Mouse (Mus musculus): ENCODE measurements around the gene Serpinb9e. TPM values are rescaled to one million over a fixed set of nuclear protein-coding genes. Genes with fewer than 3 reads are reported as not detected.
"Not testable (repeated sequence)": the region's sequence is repeated elsewhere in the genome, so short reads cannot be mapped to it uniquely, and the experiment has no call there.

Gene Serpinb9e
- not detected in 2 replicates for polyA plus RNA-seq (2015; fragmentation: Nextera tagmentation; extraction: Ambion mirVana)

DNA sequence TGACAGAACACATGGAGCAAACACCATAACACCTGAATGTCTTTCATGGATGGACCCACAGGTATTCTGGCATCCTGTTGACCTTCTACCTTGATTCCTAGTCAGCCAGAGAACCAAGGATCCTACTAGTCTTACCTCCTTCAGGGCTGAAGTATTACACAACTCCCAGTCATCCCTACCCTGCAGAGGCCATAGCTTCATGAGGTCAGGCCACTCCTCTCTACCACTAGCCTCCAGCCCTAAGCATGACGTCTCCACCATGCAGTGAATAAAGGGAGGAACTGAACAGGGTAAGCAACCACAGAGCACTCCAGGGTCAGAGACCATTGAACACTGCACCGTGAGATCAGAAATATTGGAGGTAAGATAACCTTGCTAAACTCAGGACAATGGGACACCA, at the start of gene Serpinb9e:
Gene Serpinb9e (plus strand): TSS at position 301 of the 400 bp plus-strand sequence.
- not testable (repeated sequence) for H3K4me3 ChIP-seq (ENCODE audit: low read depth, low read length); H3K27ac ChIP-seq (ENCODE audit: low read depth, low read length); H3K36me3 ChIP-seq (ENCODE audit: control insufficient read depth, insufficient read depth); H3K9me3 ChIP-seq (ENCODE audit: control insufficient read depth); H3K4me2 ChIP-seq (replicated peaks; ENCODE audit: low read depth); ATAC-seq; H3K27me3 ChIP-seq (replicated peaks; ENCODE audit: control insufficient read depth, insufficient read depth, low read length); H3K4me1 ChIP-seq (replicated peaks; ENCODE audit: control insufficient read depth, insufficient read depth, low read length); H3K9ac ChIP-seq (ENCODE audit: low read depth, low read length)
- 86% methylated on average over 2 of the region's 2 CpGs for WGBS

GRCm38 (mm10) chr13:33199740-33200139, 49.7 kb upstream of the Serpinb9e start:
- Histone ChIP-seq H3K27ac (ENCODE audit: low read depth, low read length) (no peak overlapping the region), H3K4me2 (replicated peaks; ENCODE audit: low read depth) (no peak overlapping the region), H3K9me3 (ENCODE audit: control insufficient read depth) (no peaks in the 10 kb centered on the region), H3K9ac (ENCODE audit: low read depth, low read length) (no peak overlapping the region), H3K27me3 (replicated peaks; ENCODE audit: control insufficient read depth, insufficient read depth, low read length) (no peaks in the 10 kb centered on the region), H3K4me3 (ENCODE audit: low read depth, low read length) (no peak overlapping the region), H3K4me1 (replicated peaks; ENCODE audit: control insufficient read depth, insufficient read depth, low read length) (no peaks in the 10 kb centered on the region), H3K36me3 (ENCODE audit: control insufficient read depth, insufficient read depth) (no peaks in the 10 kb centered on the region)
- WGBS, result 72% methylated on average over 2 of the region's 2 CpGs
- ATAC-seq, result no peak
- peak; percentile 28; the same call in 1 of the 2 replicates for TF ChIP-seq CTCF (IDR thresholded peaks at IDR 0.05; ENCODE audit: low read depth)

GRCm38 (mm10) chr13:33308631-33309030, 59.2 kb downstream of the Serpinb9e start:
- 85% methylated on average over 4 of the region's 4 CpGs for WGBS
- H3K9ac ChIP-seq (ENCODE audit: low read depth, low read length); H3K27ac ChIP-seq (ENCODE audit: low read depth, low read length); H3K4me3 ChIP-seq (ENCODE audit: low read depth, low read length); H3K27me3 ChIP-seq (replicated peaks; ENCODE audit: control insufficient read depth, insufficient read depth, low read length); ATAC-seq; H3K4me1 ChIP-seq (replicated peaks; ENCODE audit: control insufficient read depth, insufficient read depth, low read length); H3K36me3 ChIP-seq (ENCODE audit: control insufficient read depth, insufficient read depth); H3K4me2 ChIP-seq (replicated peaks; ENCODE audit: low read depth); H3K9me3 ChIP-seq (ENCODE audit: control insufficient read depth): not testable (repeated sequence)

Other genes starting within 250 kb of the Serpinb9e start
- gene Serpinb9, start 246.4 kb upstream of the Serpinb9e start, polyA plus RNA-seq (2015; fragmentation: Nextera tagmentation; extraction: Ambion mirVana), result 9.5 and 10.0 TPM in 2 replicates
- gene Serpinb9b, start 222.2 kb upstream of the Serpinb9e start, polyA plus RNA-seq (2015; fragmentation: Nextera tagmentation; extraction: Ambion mirVana), result 1.5 and 1.9 TPM in 2 replicates
- gene Serpinb1b, start 171.0 kb upstream of the Serpinb9e start, polyA plus RNA-seq (2015; fragmentation: Nextera tagmentation; extraction: Ambion mirVana), result 0.17 and 0.20 TPM in 2 replicates
- gene Serpinb9c, start 89.9 kb upstream of the Serpinb9e start, polyA plus RNA-seq (2015; fragmentation: Nextera tagmentation; extraction: Ambion mirVana), result not detected in 2 replicates
- not detected in 2 replicates for gene Serpinb9d, start 56.7 kb upstream of the Serpinb9e start, polyA plus RNA-seq (2015; fragmentation: Nextera tagmentation; extraction: Ambion mirVana)
- not detected in 2 replicates for gene Serpinb9f, start 74.5 kb downstream of the Serpinb9e start, polyA plus RNA-seq (2015; fragmentation: Nextera tagmentation; extraction: Ambion mirVana)
- not detected in 2 replicates for gene Gm11397, start 146.1 kb downstream of the Serpinb9e start, polyA plus RNA-seq (2015; fragmentation: Nextera tagmentation; extraction: Ambion mirVana)
- not detected in 2 replicates for gene Serpinb9g, start 235.2 kb downstream of the Serpinb9e start, polyA plus RNA-seq (2015; fragmentation: Nextera tagmentation; extraction: Ambion mirVana)

Measured in intestine, postnatal 0 days (tissue).